Mouse (Mus musculus) hindbrain, postnatal 0 days (tissue): Measurements from ENCODE around the gene Sidt1. TPM values are rescaled to one million over a fixed set of nuclear protein-coding genes. Genes with fewer than 3 reads are reported as not detected.

ENCODE experiments used
- ATAC-seq: fragments of 200-750 bp; cut with Nextera tagmentation; 2 replicates; pipeline ENCODE4 v1.8.0; 2017; ENCODE audit warnings: mild to moderate bottlenecking, moderate TSS enrichment, moderate library complexity
- DNase-seq: peaks from one replicate; pipeline ENCODE4 v3.0.0-alpha.2; 2015; ENCODE audit warnings: low spot score
- H3K27ac ChIP-seq: fragments of 300-500 bp; sonication (generic); 2 replicates; pipeline ENCODE4 v1.5.1; 2014; ENCODE audit warnings: mild to moderate bottlenecking
- H3K27me3 ChIP-seq: fragments of 300-500 bp; sonication (generic); 2 replicates; pipeline ENCODE4 v1.6.1; 2014; ENCODE audit warnings: low read length, mixed read lengths; ENCODE audit not compliant: insufficient read depth
- H3K36me3 ChIP-seq: fragments of 300-500 bp; sonication (generic); 2 replicates; pipeline ENCODE4 v1.6.1; 2014; ENCODE audit warnings: low read length, mixed read lengths; ENCODE audit not compliant: insufficient read depth
- H3K4me1 ChIP-seq: fragments of 300-500 bp; sonication (generic); 2 replicates; pipeline ENCODE4 v1.6.1; 2014; ENCODE audit warnings: antibody characterized with exemption, low read length, mixed read lengths; ENCODE audit not compliant: insufficient read depth
- H3K4me2 ChIP-seq: fragments of 300-500 bp; sonication (generic); 2 replicates; pipeline ENCODE4 v1.6.1; 2014; ENCODE audit warnings: low read depth, mild to moderate bottlenecking, low read length, moderate library complexity, mixed read lengths
- H3K4me3 ChIP-seq: fragments of 300-500 bp; sonication (generic); 2 replicates; pipeline ENCODE4 v1.5.1; 2014; ENCODE audit warnings: low read length
- H3K9ac ChIP-seq: fragments of 300-500 bp; sonication (generic); replicated peaks from 2 replicates; pipeline ENCODE4 v1.6.1; 2014; ENCODE audit warnings: mild to moderate bottlenecking, low read length, moderate library complexity, mixed read lengths
- H3K9me3 ChIP-seq: fragments of 300-500 bp; sonication (generic); 2 replicates; pipeline ENCODE4 v1.6.1; 2016; ENCODE audit warnings: low read length, mixed read lengths
- CTCF ChIP-seq: IDR thresholded peaks from 2 replicates; pipeline ENCODE4 v1.5.1; 2016; ENCODE audit warnings: antibody characterized with exemption, control low read depth, low read depth
- WGBS: fragments of 180-500 bp; shearing (Covaris S2); extraction: QIAGEN DNeasy Blood & Tissue Kit; methylation state at CpG from one replicate; pipeline ENCODE4 v1.1.7; 2014; 5-methylcytosine and 5-hydroxymethylcytosine counted together
- polyA plus RNA-seq: library from polyadenylated mRNA; unstranded; fragments of >200 nt; fragmentation: Nextera tagmentation; extraction: Ambion mirVana; gene quantifications from 2 replicates; pipeline ENCODE4 v1.2.1, GENCODE M21; 2015
- total RNA-seq: library from RNA; depleted of rRNA; stranded (reverse); fragments of >200 nt; gene quantifications from 2 replicates; pipeline ENCODE4 v1.2.3, GENCODE M21; 2014

Sidt1 gene
- total and polyA plus RNA-seq, 2 experiments from 2014 or later = 21.8 to 44.3 TPM

DNA sequence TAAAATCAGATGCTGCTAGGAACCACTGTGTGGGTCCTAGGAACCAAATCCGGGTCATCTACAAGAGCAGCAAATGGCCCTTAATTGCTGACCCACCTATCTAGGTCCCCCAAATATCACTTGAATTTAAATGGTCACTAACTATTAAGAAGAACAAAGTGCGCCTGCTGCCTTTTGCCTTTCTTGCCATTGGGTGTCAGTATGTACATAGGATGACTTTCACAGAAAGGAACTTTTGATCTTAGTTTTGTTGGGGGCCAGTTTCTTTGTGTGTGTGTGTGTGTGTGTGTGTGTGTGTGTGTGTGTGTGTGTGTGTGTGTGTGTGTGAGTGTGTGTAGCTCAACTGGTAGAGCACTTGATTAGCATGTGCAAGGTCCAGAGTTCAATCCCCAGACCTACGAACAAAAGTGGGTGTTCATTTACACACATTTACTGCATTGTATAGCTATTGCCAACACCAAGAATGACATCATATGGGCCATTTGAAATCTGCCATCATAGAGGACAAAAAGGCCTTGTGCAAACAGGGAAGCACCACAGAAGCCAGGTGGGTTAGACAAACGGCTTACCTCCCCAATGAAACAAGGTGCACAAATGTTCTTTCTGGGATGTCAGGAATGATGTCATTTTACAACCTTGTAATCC is 43.9 kb downstream of the Sidt1 start:
- WGBS = 71% methylated on average over 4 of the region's 4 CpGs
- DNase-seq = peak; percentile 35
- peak; percentile 57 for TF ChIP-seq CTCF

DNA sequence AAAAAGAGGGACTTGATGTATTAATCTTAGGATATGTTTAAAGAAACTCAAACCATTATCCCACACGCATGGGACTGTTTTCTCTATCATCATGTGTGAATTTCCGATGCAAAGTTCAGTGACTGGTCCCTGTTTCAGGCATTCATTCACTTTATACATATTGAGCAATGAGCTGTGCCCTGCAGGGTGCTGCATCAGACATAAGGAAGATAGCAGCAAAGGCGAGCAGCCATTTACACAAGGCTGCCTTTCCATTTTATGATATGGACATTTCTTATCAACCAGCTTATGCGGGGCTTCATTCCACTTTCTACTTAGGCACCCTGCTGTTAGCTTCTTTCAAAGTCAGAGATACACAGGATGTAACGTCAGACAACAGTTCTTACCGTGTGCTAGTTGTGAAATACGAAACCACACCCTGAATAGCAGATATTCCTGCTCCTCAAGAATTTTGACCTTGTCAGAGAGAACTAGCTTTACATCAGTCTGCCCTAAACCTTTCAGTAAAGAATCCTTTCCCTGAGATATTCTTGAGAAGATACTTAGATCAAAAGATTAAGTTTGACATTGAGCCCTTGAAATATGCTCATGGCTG is 45.5 kb downstream of the Sidt1 start:
- 65% methylated on average over 7 of the region's 7 CpGs for WGBS
- H3K9ac ChIP-seq = no peak overlapping the region
- H3K4me2 ChIP-seq = no peak overlapping the region
- no peak overlapping the region for H3K27ac ChIP-seq
- H3K36me3 ChIP-seq = no peaks in the 10 kb centered on the region
- H3K9me3 ChIP-seq = no peaks in the 10 kb centered on the region
- ATAC-seq (no peak), DNase-seq (no peak)
- H3K4me3 ChIP-seq = no peak overlapping the region
- H3K27me3 ChIP-seq = no peaks in the 10 kb centered on the region
- TF ChIP-seq CTCF = no peak
- H3K4me1 ChIP-seq = no peaks in the 10 kb centered on the region

More for the DNA sequence above, 43.9 kb downstream of the Sidt1 start:
- Histone ChIP-seq H3K4me3 (no peak overlapping the region), H3K27ac (no peak overlapping the region), H3K4me2 (no peak overlapping the region), H3K9me3 (no peaks in the 10 kb centered on the region), H3K9ac (no peak overlapping the region), H3K27me3 (no peaks in the 10 kb centered on the region), H3K36me3 (no peaks in the 10 kb centered on the region), H3K4me1 (no peaks in the 10 kb centered on the region)
- ATAC-seq = no peak

DNA sequence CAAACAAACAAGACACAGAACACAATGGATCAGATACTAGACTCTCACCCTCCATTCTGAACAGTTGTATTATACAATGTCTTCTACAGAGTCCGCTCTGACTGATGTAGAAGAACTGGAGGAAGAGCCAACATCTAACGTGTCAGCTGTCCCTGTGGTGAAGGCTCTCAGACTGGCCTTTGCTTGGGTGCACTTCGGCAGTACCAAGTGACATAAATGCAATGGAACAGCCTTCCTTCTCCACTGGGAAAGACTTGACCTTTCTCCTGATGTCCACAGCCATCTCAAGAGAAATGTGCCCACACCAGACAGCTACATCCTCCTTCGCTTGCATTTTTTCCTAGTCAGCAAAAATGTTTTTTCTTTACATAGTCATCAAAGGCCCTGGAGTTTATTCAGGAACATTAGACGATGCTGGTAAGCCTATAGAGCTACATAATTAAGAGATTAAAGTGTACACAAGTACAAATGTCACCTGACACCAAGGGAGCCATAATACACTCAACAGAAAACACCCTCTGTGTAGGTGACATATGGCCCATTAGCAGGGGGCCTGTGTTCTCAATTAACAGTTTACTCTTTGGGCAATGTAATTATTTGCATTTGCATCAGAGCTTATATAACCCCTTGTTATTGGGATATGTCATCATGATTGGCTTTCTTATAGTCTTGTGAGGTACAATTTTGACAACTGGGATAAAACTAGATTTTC is 50.2 kb downstream of the Sidt1 start:
- peak; percentile 69 for ATAC-seq
- no peaks in the 10 kb centered on the region for H3K36me3 ChIP-seq
- no peak overlapping the region for H3K9ac ChIP-seq
- DNase-seq = peak; percentile 28
- no peaks in the 10 kb centered on the region for H3K9me3 ChIP-seq
- no peaks in the 10 kb centered on the region for H3K27me3 ChIP-seq
- H3K4me3 ChIP-seq = no peak overlapping the region
- no peaks in the 10 kb centered on the region for H3K4me1 ChIP-seq
- TF ChIP-seq CTCF = no peak
- H3K4me2 ChIP-seq = no peak overlapping the region
- WGBS = 73% methylated on average over 5 of the region's 5 CpGs
- H3K27ac ChIP-seq = no peak overlapping the region

DNA sequence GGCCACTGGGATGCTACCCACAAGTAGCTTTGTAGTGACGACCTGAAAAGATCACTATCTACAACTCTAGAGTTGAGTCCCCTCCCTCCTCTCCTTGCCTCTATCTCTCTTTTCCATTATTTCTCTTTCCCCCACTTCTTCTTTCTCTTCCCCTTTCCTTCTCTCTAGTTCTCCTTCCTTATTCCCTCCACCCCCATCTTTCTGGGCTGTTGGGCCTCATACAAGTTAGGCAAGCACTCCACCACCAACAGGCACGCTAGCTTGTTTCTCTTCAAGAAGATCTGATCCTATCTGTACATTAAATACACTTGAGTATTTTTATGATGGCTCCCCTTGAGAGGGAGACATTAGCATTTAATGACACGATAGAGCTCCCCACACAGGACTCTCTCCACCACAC is 51.0 kb downstream of the Sidt1 start:
- no peaks in the 10 kb centered on the region for H3K27me3 ChIP-seq
- 81% methylated on average over 3 of the region's 3 CpGs for WGBS
- no peak overlapping the region for H3K4me2 ChIP-seq

DNA sequence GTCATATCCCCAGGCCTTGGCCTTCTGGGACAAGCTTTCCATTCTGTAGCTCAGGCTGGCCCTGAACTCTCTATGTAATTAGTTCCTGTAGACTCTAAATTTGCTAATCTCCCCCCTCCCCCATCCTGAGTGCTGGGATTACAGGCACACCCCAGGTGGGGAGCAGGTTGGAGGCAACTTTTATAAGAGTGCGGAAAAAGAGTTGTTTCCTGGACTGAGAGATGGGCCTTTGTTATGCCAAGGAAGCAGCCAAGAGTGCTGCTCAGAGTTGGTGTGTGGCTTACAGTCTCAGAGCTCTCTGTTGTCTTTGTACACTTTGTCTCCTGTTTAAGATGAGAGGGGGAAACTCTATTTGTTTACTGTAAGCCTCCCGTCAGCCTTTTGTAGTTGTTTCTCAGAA is 52.2 kb downstream of the Sidt1 start:
- H3K36me3 ChIP-seq = no peaks in the 10 kb centered on the region
- no peaks in the 10 kb centered on the region for H3K27me3 ChIP-seq
- 66% methylated on average over 2 of the region's 2 CpGs for WGBS
- H3K4me2 ChIP-seq = no peak overlapping the region
- no peak overlapping the region for H3K27ac ChIP-seq
- H3K4me1 ChIP-seq = no peaks in the 10 kb centered on the region
- no peaks in the 10 kb centered on the region for H3K9me3 ChIP-seq
- no peak overlapping the region for H3K4me3 ChIP-seq
- DNase-seq = no peak
- no peak overlapping the region for H3K9ac ChIP-seq
- ATAC-seq = no peak
- no peak for TF ChIP-seq CTCF

More for the DNA sequence above, 51.0 kb downstream of the Sidt1 start:
- TF ChIP-seq CTCF = no peak
- H3K9me3 ChIP-seq = no peaks in the 10 kb centered on the region
- H3K4me3 ChIP-seq = no peak overlapping the region
- DNase-seq (no peak), ATAC-seq (no peak)
- no peak overlapping the region for H3K9ac ChIP-seq
- no peak overlapping the region for H3K27ac ChIP-seq
- no peaks in the 10 kb centered on the region for H3K4me1 ChIP-seq
- no peaks in the 10 kb centered on the region for H3K36me3 ChIP-seq

DNA sequence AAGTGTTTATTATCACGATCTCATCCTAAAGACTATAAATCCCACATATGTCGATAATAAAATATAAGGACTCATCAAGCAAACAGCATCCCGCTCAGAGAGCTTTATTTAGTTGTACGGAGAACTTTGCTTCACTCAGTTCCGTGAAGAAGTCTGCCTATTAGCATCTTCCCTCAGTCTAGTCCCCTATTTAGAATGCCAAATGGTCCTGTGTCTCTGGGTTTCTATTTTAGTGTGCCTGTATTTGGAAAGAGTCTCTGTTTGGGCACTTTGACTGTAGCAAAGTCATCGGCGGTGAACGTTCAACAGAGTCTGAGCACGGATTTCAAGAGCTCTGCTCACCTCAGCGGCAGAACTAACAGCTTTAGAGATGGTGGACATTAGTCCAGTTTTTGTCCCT is 55.8 kb downstream of the Sidt1 start:
- Histone ChIP-seq H3K27me3 (no peaks in the 10 kb centered on the region), H3K4me3 (no peak overlapping the region), H3K4me2 (no peak overlapping the region), H3K4me1 (no peaks in the 10 kb centered on the region), H3K9me3 (no peaks in the 10 kb centered on the region), H3K9ac (no peak overlapping the region), H3K36me3 (no peaks in the 10 kb centered on the region), H3K27ac (no peak overlapping the region)
- TF ChIP-seq CTCF = no peak
- ATAC-seq (no peak), DNase-seq (no peak)
- 96% methylated on average over 10 of the region's 10 CpGs for WGBS
